14 mouse cellular contexts compared by ENCODE assay signal in the genomic region with DNA sequence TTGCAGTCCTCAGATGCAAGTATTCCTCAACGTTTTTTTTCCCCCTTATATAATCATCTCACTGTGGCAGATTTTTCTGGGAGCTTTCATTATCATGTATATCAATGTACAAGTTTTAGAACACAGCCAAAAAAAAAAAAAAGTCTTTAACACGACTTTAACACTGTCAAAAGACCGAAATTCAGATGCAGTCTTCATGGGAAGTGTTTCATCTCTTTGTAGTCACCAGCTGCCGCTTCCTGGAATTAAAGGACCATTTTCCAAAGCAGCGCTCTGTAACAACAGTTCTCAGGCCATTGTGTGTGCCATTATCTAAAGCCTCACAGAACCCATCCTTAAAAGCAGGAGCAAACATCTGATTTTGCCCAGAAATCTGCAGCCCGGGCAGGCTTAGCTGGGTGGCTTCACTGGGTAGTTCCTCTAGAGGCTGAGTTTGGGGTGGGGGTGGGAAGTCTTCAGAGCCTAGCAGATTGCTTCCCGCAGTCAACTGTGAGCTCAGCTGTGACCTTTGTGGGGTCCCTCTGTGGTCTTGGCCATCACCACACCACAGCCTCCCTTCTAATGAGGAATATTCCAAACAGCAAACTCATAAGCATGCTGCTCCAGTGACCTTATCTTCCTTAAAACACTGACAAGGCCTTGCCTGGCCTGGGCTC. TPM values are rescaled to one million over a fixed set of nuclear protein-coding genes. Genes with fewer than 3 reads are reported as not detected.
DNase-seq lines count a peak whose midpoint lies in the region; ATAC-seq and TF ChIP-seq lines count a peak whose summit lies in the region.
"Had no signal": no experiment of that assay in that cellular context is flagged by ENCODE, and none has a peak within 500 bp of the region (broad histone marks: within the 10 kb centered on the region; RNA-seq: fewer than 3 reads in every experiment).

No protein-coding gene starts in this region.

- H3K27me3 ChIP-seq in liver, adult 2 months (ENCODE audit: control insufficient read depth, insufficient read depth, low read length), result peaks cover 8% of the 10 kb centered on the region; the same call in 1 of the 2 replicates
- no peaks in the 10 kb centered on the region for H3K27me3 ChIP-seq in liver, embryonic 12.5 days (replicated peaks)
- H3K27me3 ChIP-seq in hindbrain, embryonic 14.5 days (ENCODE audit: control insufficient read depth, insufficient read depth, low read length), result no peaks in the 10 kb centered on the region
- H3K27me3 ChIP-seq: kidney, embryonic 15.5 days had no signal

- TF ChIP-seq CTCF in liver, adult 2 months (IDR thresholded peaks at IDR 0.05; ENCODE audit: low read depth, low read length), result no peak

- no peak overlapping the region for H3K9ac ChIP-seq in liver, adult 2 months (ENCODE audit: low read depth, low read length)
- H3K9ac ChIP-seq in liver, embryonic 12.5 days, result no peak overlapping the region
- H3K9ac ChIP-seq in hindbrain, embryonic 14.5 days, result no peak overlapping the region
- H3K9ac ChIP-seq: kidney, embryonic 15.5 days had no signal

- no peak for ATAC-seq in liver, embryonic 12.5 days
- ATAC-seq in hindbrain, embryonic 14.5 days (ENCODE audit: low FRiP score), result no peak

- no peaks in the 10 kb centered on the region for H3K9me3 ChIP-seq in liver, embryonic 12.5 days (replicated peaks)
- H3K9me3 ChIP-seq in hindbrain, embryonic 14.5 days (ENCODE audit: control insufficient read depth, low read length), result no peaks in the 10 kb centered on the region
- H3K9me3 ChIP-seq: kidney, embryonic 15.5 days had no signal

- H3K4me2 ChIP-seq in liver, embryonic 12.5 days, result no peak overlapping the region
- H3K4me2 ChIP-seq in hindbrain, embryonic 14.5 days (replicated peaks), result no peak overlapping the region
- H3K4me2 ChIP-seq: kidney, embryonic 15.5 days had no signal

- WGBS in liver, adult 2 months, result 68% methylated on average over 7 of the region's 7 CpGs
- WGBS in liver, embryonic 12.5 days (ENCODE audit: insufficient replicate concordance), result 48% methylated on average over 7 of the region's 7 CpGs
- WGBS in hindbrain, embryonic 14.5 days, result 30% methylated on average over 7 of the region's 7 CpGs

- no peaks in the 10 kb centered on the region for H3K36me3 ChIP-seq in liver, adult 2 months (ENCODE audit: control insufficient read depth, insufficient read depth, low read length)
- H3K36me3 ChIP-seq in liver, embryonic 12.5 days, result no peaks in the 10 kb centered on the region
- no peaks in the 10 kb centered on the region for H3K36me3 ChIP-seq in hindbrain, embryonic 14.5 days (replicated peaks; ENCODE audit: control insufficient read depth, insufficient read depth)
- H3K36me3 ChIP-seq: kidney, embryonic 15.5 days had no signal

- DNase-seq in embryo, embryonic 11 days, result peak; percentile 6
- DNase-seq in embryo, embryonic 10 days (ENCODE audit: low spot score), result no peak
- peak; percentile 25 for DNase-seq in liver, adult 2 months (ENCODE audit: extremely low read depth, low read depth, low spot score)
- DNase-seq in hindbrain, embryonic 14.5 days (ENCODE audit: low spot score), result no peak
- DNase-seq in telencephalon, adult 2 months (ENCODE audit: low read depth, low spot score), result peak; percentile 35
- no peak for DNase-seq in gastrocnemius, postnatal 25 days
- no peak for DNase-seq in cerebellum, adult 9-11 months
- DNase-seq: cerebellum, adult 8-10 months; gastrocnemius, postnatal 14 days; thymus, adult 18-20 months had no signal

- no peaks in the 10 kb centered on the region for H3K4me1 ChIP-seq in liver, adult 2 months (ENCODE audit: control insufficient read depth, insufficient read depth, low read length)
- peaks cover 24% of the 10 kb centered on the region for H3K4me1 ChIP-seq in liver, embryonic 12.5 days
- H3K4me1 ChIP-seq in hindbrain, embryonic 14.5 days (replicated peaks; ENCODE audit: control insufficient read depth, insufficient read depth, low read length), result 0 out of 2 replicates have a peak, but pooled peaks cover 5% of the 10 kb centered on the region
- H3K4me1 ChIP-seq: kidney, embryonic 15.5 days had no signal

- H3K4me3 ChIP-seq in liver, adult 2 months (ENCODE audit: insufficient read depth, low read depth, low read length), result no peak overlapping the region
- H3K4me3 ChIP-seq in liver, embryonic 12.5 days, result no peak overlapping the region
- no peak overlapping the region for H3K4me3 ChIP-seq in hindbrain, embryonic 14.5 days (replicated peaks; ENCODE audit: low read length)
- H3K4me3 ChIP-seq: erythroblast, embryonic 14.5 days; kidney, embryonic 15.5 days had no signal

- TF ChIP-seq POLR2A in liver, adult 2 months (IDR thresholded peaks at IDR 0.05; ENCODE audit: extremely low read depth, insufficient read depth, low read length), result no peak

- no peaks in the 10 kb centered on the region for H3K79me2 ChIP-seq in liver, adult 2 months (ENCODE audit: control insufficient read depth, insufficient read depth, low read length)

- H3K27ac ChIP-seq in liver, adult 2 months (replicated peaks; ENCODE audit: insufficient read depth, low read depth, low read length), result peak overlapping the region; percentile 19; the same call in 1 of the 2 replicates
- no peak overlapping the region for H3K27ac ChIP-seq in liver, embryonic 12.5 days
- H3K27ac ChIP-seq in hindbrain, embryonic 14.5 days, result 0 out of 2 replicates have a peak overlapping the region, but pooled peaks have one; percentile 1
- H3K27ac ChIP-seq: kidney, embryonic 15.5 days; macrophage had no signal

RNA-seq across cellular contexts. Expression of a gene that starts 22.1 kb away (rescaled TPM):
- 47.1 and 50.1 TPM in 2 replicates for total RNA-seq in liver, adult 2 months (2014; rRNA removed)
- 26.8 and 33.7 TPM in 2 replicates for polyA plus RNA-seq in liver, adult 2 months (2012; rRNA removed)
- 130 and 131 TPM in 2 replicates for polyA plus RNA-seq in liver, embryonic 12.5 days (2016; fragmentation: Nextera tagmentation; extraction: Ambion mirVana)
- polyA plus RNA-seq in hindbrain, embryonic 14.5 days (2014; fragmentation: Nextera tagmentation; extraction: Ambion mirVana), result 177 and 191 TPM in 2 replicates
- 10 to 100 TPM; 74.4 to 78.2 TPM for total RNA-seq in gastrocnemius, postnatal 25 days (2021)

RNA-seq across cellular contexts. Expression of a gene that starts 41.6 kb away (rescaled TPM):
- 83.4 and 103 TPM in 2 replicates for total RNA-seq in liver, adult 2 months (2014; rRNA removed)
- 42.8 and 47.1 TPM in 2 replicates for polyA plus RNA-seq in liver, adult 2 months (2012; rRNA removed)
- 60.1 and 63.6 TPM in 2 replicates for polyA plus RNA-seq in liver, embryonic 12.5 days (2016; fragmentation: Nextera tagmentation; extraction: Ambion mirVana)
- 12.5 and 12.9 TPM in 2 replicates for polyA plus RNA-seq in hindbrain, embryonic 14.5 days (2014; fragmentation: Nextera tagmentation; extraction: Ambion mirVana)
- total RNA-seq in gastrocnemius, postnatal 25 days (2021), result 10 to 100 TPM; 10.4 to 11.0 TPM

RNA-seq across cellular contexts. Expression of a gene that starts 58.1 kb away (rescaled TPM):
- 2.2 TPM in 2 replicates for total RNA-seq in liver, adult 2 months (2014; rRNA removed)
- polyA plus RNA-seq in liver, adult 2 months (2012; rRNA removed), result 0.67 and 0.89 TPM in 2 replicates
- 1.5 and 1.7 TPM in 2 replicates for polyA plus RNA-seq in liver, embryonic 12.5 days (2016; fragmentation: Nextera tagmentation; extraction: Ambion mirVana)
- polyA plus RNA-seq in hindbrain, embryonic 14.5 days (2014; fragmentation: Nextera tagmentation; extraction: Ambion mirVana), result 20.2 and 28.3 TPM in 2 replicates
- 1 to 10 TPM; 4.7 to 6.0 TPM for total RNA-seq in gastrocnemius, postnatal 25 days (2021)

Comparison
In these comparisons a context has a peak if more than half of its experiments do, and no peak if none do; other contexts are left out.
1. DNase-seq: peak in embryo, embryonic 11 days (single experiment), liver, adult 2 months (single experiment) and telencephalon, adult 2 months (single experiment); none in embryo, embryonic 10 days (single experiment), hindbrain, embryonic 14.5 days (single experiment), gastrocnemius, postnatal 25 days (single experiment) and cerebellum, adult 9-11 months (single experiment).